Mouse (Mus musculus): ENCODE measurements at regions not wholly inside any gene's neighbourhood (a gene's known extent, or its start where the extent isn't known, plus 50 kb on each side); places are given as distances from the start of the nearest gene placed in this dataset.

- no peak for DNase-seq
Observed at GRCm38 (mm10) chr14:73730796-73731195, 69.8 kb downstream of the Gm21750 start.

GRCm38 (mm10) chr14:73732161-73732560 is 71.1 kb downstream of the Gm21750 start:
- DNase-seq, result no peak

GRCm38 (mm10) chr14:73750790-73751189 is 89.8 kb downstream of the Gm21750 start:
- no peak for DNase-seq

GRCm38 (mm10) chr14:73759986-73760385 is 99.0 kb downstream of the Gm21750 start:
- DNase-seq, result no peak

GRCm38 (mm10) chr14:73772964-73773363 is 111.9 kb downstream of the Gm21750 start:
- no peak for DNase-seq

- DNase-seq, result no peak
Observed at GRCm38 (mm10) chr14:73773810-73774209, 112.8 kb downstream of the Gm21750 start.

- peak in 1 of 2 experiments; percentile 10 for DNase-seq
Observed at GRCm38 (mm10) chr14:73776066-73776465, 115.0 kb downstream of the Gm21750 start.

- DNase-seq, result no peak
Observed at GRCm38 (mm10) chr14:73807169-73807568, 146.1 kb downstream of the Gm21750 start.

GRCm38 (mm10) chr14:73838890-73839289 is 177.9 kb downstream of the Gm21750 start:
- peak; percentile 2 to 3 for DNase-seq

GRCm38 (mm10) chr14:73861782-73862181 is 200.8 kb downstream of the Gm21750 start:
- DNase-seq, result no peak

- DNase-seq, result no peak
Observed at GRCm38 (mm10) chr14:73874337-73874736, 213.3 kb downstream of the Gm21750 start.

- no peak for DNase-seq
Observed at GRCm38 (mm10) chr14:73875916-73876315, 214.9 kb downstream of the Gm21750 start.

- no peak for DNase-seq
Observed at GRCm38 (mm10) chr14:73878267-73878666, 217.2 kb downstream of the Gm21750 start.

- no peak for DNase-seq
Observed at GRCm38 (mm10) chr14:73878866-73879419, 217.9 kb downstream of the Gm21750 start.

GRCm38 (mm10) chr14:73891451-73891850 is 230.4 kb downstream of the Gm21750 start:
- DNase-seq, result no peak

- DNase-seq, result no peak
Observed at GRCm38 (mm10) chr14:73894844-73895243, 233.8 kb downstream of the Gm21750 start.

- DNase-seq, result no peak
Observed at GRCm38 (mm10) chr14:73895266-73895665, 234.2 kb downstream of the Gm21750 start.

GRCm38 (mm10) chr14:73899078-73899477 is 238.1 kb downstream of the Gm21750 start:
- no peak for DNase-seq

GRCm38 (mm10) chr14:73902085-73902713 is 241.2 kb downstream of the Gm21750 start:
- no peak for DNase-seq

GRCm38 (mm10) chr14:73913756-73914448 is 252.9 kb downstream of the Gm21750 start:
- DNase-seq, result no peak

GRCm38 (mm10) chr14:73915990-73916389 is 255.0 kb downstream of the Gm21750 start:
- DNase-seq, result no peak

- DNase-seq, result no peak
Observed at GRCm38 (mm10) chr14:73931095-73931494, 270.1 kb downstream of the Gm21750 start.

GRCm38 (mm10) chr14:73947316-73947715 is 286.3 kb downstream of the Gm21750 start:
- no peak for DNase-seq

- no peak for DNase-seq
Observed at GRCm38 (mm10) chr14:73952511-73952910, 291.5 kb downstream of the Gm21750 start.

Measured in lung, adult 18-20 months (tissue).